Mouse (Mus musculus): ENCODE results near the gene Cabp2. TPM values are rescaled to one million over a fixed set of nuclear protein-coding genes. Genes with fewer than 3 reads are reported as not detected.

Cabp2 gene
- total RNA-seq, 2 experiments from 2014 or later, result not detected

Other genes starting within 250 kb of the Cabp2 start
- gene Chka, start 229.8 kb upstream of the Cabp2 start, total RNA-seq (2021), result 100 to 1,000 TPM in 1 of 2 experiments, 10 to 100 TPM in 1; 88.7 to 104 TPM
- 10 to 100 TPM; 24.0 to 27.9 TPM for gene Tcirg1, start 174.4 kb upstream of the Cabp2 start, total RNA-seq (2021)
- 100 to 1,000 TPM in 1 of 2 experiments, 10 to 100 TPM in 1; 94.0 to 102 TPM for gene Ndufs8, start 168.8 kb upstream of the Cabp2 start, total RNA-seq (2021)
- gene Aldh3b1, start 151.8 kb upstream of the Cabp2 start, total RNA-seq (2021), result 1 to 10 TPM; 1.5 to 1.9 TPM
- 1 to 10 TPM; 6.4 to 8.9 TPM for gene Unc93b1, start 146.4 kb upstream of the Cabp2 start, total RNA-seq (2021)
- not detected for gene Aldh3b3, start 122.9 kb upstream of the Cabp2 start, total RNA-seq (2021)
- under 1 TPM; 0.40 to 0.64 TPM for gene Aldh3b2, start 109.2 kb upstream of the Cabp2 start, total RNA-seq (2021)
- gene Acy3, start 95.0 kb upstream of the Cabp2 start, total RNA-seq (2021), result 1 to 10 TPM; 1.4 to 1.6 TPM
- not detected for gene Tbx10, start 88.8 kb upstream of the Cabp2 start, total RNA-seq (2021)
- gene Nudt8, start 81.0 kb upstream of the Cabp2 start, total RNA-seq (2021), result 10 to 100 TPM; 14.6 to 14.8 TPM
- gene Gm49405, start 81.0 kb upstream of the Cabp2 start, total RNA-seq (2021), result 1 to 10 TPM; 4.1 to 4.8 TPM
- 1 to 10 TPM; 8.3 to 9.4 TPM for gene Doc2g, start 78.3 kb upstream of the Cabp2 start, total RNA-seq (2021)
- 100 to 1,000 TPM; 185 to 196 TPM for gene Ndufv1, start 68.8 kb upstream of the Cabp2 start, total RNA-seq (2021)
- gene Gstp1, start 43.6 kb upstream of the Cabp2 start, total RNA-seq (2021), result 100 to 1,000 TPM; 288 to 297 TPM
- gene Gstp2, start 35.6 kb upstream of the Cabp2 start, total RNA-seq (2021), result 10 to 100 TPM; 27.2 to 31.6 TPM
- not detected for gene Gstp3, start 22.0 kb upstream of the Cabp2 start, total RNA-seq (2021)
- 10 to 100 TPM; 27.5 to 28.3 TPM for gene Cdk2ap2, start 15.6 kb downstream of the Cabp2 start, total RNA-seq (2021)
- gene Pitpnm1, start 18.4 kb downstream of the Cabp2 start, total RNA-seq (2021), result 100 to 1,000 TPM; 185 to 187 TPM
- 10 to 100 TPM; 54.8 to 64.8 TPM for gene Aip, start 44.3 kb downstream of the Cabp2 start, total RNA-seq (2021)
- gene Gpr152, start 58.2 kb downstream of the Cabp2 start, total RNA-seq (2021), result not detected
- not detected for gene Cabp4, start 62.5 kb downstream of the Cabp2 start, total RNA-seq (2021)
- gene Coro1b, start 67.0 kb downstream of the Cabp2 start, total RNA-seq (2021), result 100 to 1,000 TPM in 1 of 2 experiments, 10 to 100 TPM in 1; 92.6 to 107 TPM
- gene Ptprcap, start 72.0 kb downstream of the Cabp2 start, total RNA-seq (2021), result 1 to 10 TPM; 1.2 to 1.6 TPM
- gene Rps6kb2, start 81.8 kb downstream of the Cabp2 start, total RNA-seq (2021), result 10 to 100 TPM; 38.1 to 39.2 TPM
- 1 to 10 TPM; 2.4 to 3.1 TPM for gene Carns1, start 93.9 kb downstream of the Cabp2 start, total RNA-seq (2021)
- gene Tbc1d10c, start 109.7 kb downstream of the Cabp2 start, total RNA-seq (2021), result 1 to 10 TPM; 2.1 to 2.4 TPM
- 100 to 1,000 TPM; 318 to 333 TPM for gene Ppp1ca, start 110.5 kb downstream of the Cabp2 start, total RNA-seq (2021)
- 10 to 100 TPM in 1 of 2 experiments, 1 to 10 TPM in 1; 9.8 to 10.6 TPM for gene Rad9a, start 120.1 kb downstream of the Cabp2 start, total RNA-seq (2021)
- 1 to 10 TPM; 1.2 to 1.3 TPM for gene Clcf1, start 132.7 kb downstream of the Cabp2 start, total RNA-seq (2021)
- gene AC109138.7, start 132.8 kb downstream of the Cabp2 start, total RNA-seq (2021), result not detected
- gene Pold4, start 150.3 kb downstream of the Cabp2 start, total RNA-seq (2021), result 10 to 100 TPM; 11.3 to 11.9 TPM
- gene Ssh3, start 187.6 kb downstream of the Cabp2 start, total RNA-seq (2021), result 10 to 100 TPM; 71.0 to 74.6 TPM
- 10 to 100 TPM; 98.4 to 99.3 TPM for gene Ankrd13d, start 201.6 kb downstream of the Cabp2 start, total RNA-seq (2021)
- 100 to 1,000 TPM; 143 to 167 TPM for gene Grk2, start 224.6 kb downstream of the Cabp2 start, total RNA-seq (2021)

Measured in left cerebral cortex, postnatal 4 days (tissue).